Mouse (Mus musculus) hematopoietic stem cell, adult 5-6 weeks (primary cell): ENCODE measurements around the gene Bco2. TPM values are rescaled to one million over a fixed set of nuclear protein-coding genes. Genes with fewer than 3 reads are reported as not detected.

Experiments
- ATAC-seq, 2 experiments: fragments of 125-278 bp in 1 of 2; replicated peaks in 1 of 2; 2 replicates each; pipeline ENCODE4 v1.8.0; 2016 to 2017; ENCODE audit warnings: inconsistent platforms in 2 of 2, mild to moderate bottlenecking in 2 of 2, moderate number of reproducible peaks in 2 of 2, low read depth in 1 of 2, moderate TSS enrichment in 1 of 2; ENCODE audit not compliant: low FRiP score in 2 of 2, poor library complexity in 2 of 2, severe bottlenecking in 2 of 2, insufficient read depth in 1 of 2, low TSS enrichment in 1 of 2
- total RNA-seq: library from RNA; stranded (forward); fragments of 172-1452, 232-1000 nt; gene quantifications from 2 replicates; pipeline ENCODE4 v1.2.3, GENCODE M21; 2017

Bco2 gene
- total RNA-seq, 1 experiment from 2014 or later, result 4.4 TPM

- ATAC-seq, result no peak
These were observed 12.4 kb upstream of the Bco2 start for GRCm38 (mm10) chr9:50567372-50567771.

- ATAC-seq, result no peak
These were observed 11.0 kb upstream of the Bco2 start for GRCm38 (mm10) chr9:50565940-50566339.

GRCm38 (mm10) chr9:50565173-50565572 lies 10.2 kb upstream of the Bco2 start:
- peak; percentile 76 to 81; a peak in 3 of 4 replicates for ATAC-seq

- ATAC-seq, result no peak
These were observed 7.0 kb upstream of the Bco2 start for GRCm38 (mm10) chr9:50561918-50562360.

DNA sequence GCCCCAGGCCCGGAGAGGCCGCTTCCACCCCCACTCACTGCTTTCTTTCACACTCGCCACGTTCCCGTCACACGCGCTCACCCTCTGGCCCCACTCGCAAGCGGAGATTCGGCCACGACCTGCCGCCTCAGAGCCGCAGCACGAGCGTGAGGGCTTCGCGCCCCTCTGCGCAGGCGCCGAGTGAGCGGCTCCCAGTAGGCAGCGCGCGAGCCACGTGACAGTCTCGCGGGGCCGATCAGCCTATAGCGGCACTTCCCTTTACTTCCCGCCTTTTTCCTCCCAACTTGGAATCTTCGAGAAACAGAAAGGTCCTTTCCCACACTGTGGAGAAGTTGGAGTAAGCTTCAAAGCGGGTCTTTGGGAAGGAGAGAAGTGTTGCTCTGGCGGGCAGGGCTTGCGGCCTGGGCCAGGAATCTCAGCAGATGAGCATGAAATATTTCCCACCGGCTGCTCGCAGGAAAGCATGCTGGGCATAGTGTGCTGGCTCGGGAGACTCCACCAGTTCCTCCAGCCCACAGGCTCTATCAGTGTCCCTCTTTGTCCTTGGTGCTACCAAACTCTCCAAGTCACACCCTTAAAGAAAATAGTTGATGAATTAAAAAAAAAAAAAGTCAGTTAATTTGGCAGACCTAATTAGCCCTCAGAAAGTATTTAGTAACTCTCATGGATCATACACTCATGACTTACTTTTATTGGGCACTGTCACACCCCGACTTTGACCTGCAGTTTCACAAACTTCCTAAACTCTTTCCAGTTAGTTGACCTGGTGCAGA lies 6.3 kb upstream of the Bco2 start, which contains the start of gene Tex12:
TSS of gene Tex12 (minus strand) at position 181 of the 773 bp plus-strand sequence.
- no peak for ATAC-seq

GRCm38 (mm10) chr9:50554241-50555093 lies 514 bp downstream of the Bco2 start, which contains the start of gene Il18:
Il18 (plus strand) TSS chr9:50554827.
- ATAC-seq, result peak; percentile 75 to 97

DNA sequence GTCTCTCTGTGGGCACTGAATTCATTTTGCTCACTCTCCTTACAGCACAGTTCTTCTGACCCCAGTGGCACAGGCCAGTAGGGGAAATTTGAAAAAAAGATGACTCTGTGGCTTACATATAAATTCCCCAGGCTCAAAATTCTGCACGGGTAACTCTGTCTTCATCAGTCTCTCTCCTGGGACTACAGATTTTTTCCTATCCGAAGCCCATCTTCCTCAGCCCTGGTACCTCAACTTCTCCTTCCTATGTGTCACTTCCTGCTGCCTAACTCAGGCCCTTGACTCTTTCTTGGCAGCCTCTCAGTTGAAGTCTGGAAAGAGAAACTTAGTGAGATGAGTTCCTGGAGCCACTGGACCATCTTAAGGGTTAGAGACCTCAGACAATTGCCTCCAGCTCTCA lies 1.4 kb downstream of the Bco2 start:
- ATAC-seq, result peak; percentile 43 to 51; a peak in 2 of 4 replicates

DNA sequence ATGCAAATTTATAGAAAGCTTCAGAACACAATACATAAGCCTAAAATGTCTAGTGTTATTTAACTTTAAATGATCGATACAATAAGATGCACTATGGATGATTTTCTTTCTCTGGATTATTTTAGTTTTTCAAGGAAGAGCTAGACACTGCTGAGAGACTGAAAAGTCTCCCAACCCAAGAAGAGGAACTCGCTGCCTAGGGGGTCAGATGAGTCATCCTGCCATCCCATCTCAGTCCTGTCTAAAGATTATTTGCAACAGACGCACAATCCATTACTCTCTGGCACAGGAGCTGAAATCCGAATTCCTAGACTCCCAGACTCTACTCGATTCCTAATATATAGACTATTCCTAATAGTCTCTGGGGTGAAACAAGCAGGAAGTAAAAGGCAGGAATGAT lies 2.8 kb downstream of the Bco2 start:
- no peak for ATAC-seq

GRCm38 (mm10) chr9:50548936-50549335 lies 6.0 kb downstream of the Bco2 start:
- no peak for ATAC-seq

DNA sequence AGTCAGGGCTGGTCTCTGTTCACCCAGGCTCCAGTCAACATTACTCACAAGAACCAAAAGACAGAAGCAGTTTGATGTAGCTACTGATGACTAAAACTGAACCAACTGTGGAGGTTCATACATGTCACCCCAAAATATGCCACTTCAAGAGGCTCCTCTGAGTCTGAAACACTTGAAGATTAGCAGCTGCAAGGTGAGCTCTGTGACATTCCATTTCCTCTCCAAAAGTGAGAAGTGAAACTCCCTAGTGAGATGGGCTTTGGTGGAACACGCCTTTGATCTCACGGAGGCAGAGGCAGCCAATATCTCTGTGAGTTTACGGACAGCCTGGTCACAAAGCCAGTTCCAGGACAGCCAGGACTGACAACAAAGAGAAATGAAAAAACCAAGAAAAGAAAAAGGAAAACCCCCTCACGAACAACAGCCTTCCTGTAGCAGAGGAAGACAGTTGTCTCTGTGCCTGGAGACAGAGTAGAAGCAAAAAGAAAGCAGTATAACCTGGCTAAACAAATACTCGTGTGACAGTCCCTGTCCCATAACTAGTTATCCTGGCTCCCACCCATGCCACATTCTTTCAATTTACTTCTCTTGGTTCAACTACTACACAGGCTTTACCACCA lies 7.0 kb downstream of the Bco2 start:
- ATAC-seq, result peak; percentile 53 to 62; a peak in 3 of 4 replicates

- ATAC-seq, result no peak
These were observed 12.6 kb downstream of the Bco2 start for GRCm38 (mm10) chr9:50542401-50542800.

- peak; percentile 46 to 59; a peak in 2 of 4 replicates for ATAC-seq
These were observed 14.8 kb downstream of the Bco2 start for GRCm38 (mm10) chr9:50540170-50540569.

DNA sequence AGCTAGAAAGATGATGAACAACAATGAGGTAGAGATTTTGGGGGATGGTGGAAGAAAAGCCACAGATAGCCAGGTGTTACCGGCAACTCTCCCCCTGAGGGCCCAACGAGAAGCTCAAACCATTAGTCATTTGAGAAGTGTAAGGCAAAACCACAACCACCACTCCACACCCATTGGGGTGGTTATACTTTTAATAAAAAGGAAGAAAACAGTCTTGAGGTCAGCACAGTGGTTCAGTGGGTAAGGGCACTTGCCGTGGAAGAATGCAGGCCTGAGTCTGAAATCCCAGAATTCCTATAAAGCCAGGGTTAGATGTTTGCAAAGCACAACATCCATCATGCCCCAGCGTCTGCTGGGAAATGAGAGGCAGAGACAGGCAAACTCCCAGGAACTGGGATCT lies 17.7 kb downstream of the Bco2 start:
- ATAC-seq, result peak; percentile 49 to 63; a peak in 3 of 4 replicates

DNA sequence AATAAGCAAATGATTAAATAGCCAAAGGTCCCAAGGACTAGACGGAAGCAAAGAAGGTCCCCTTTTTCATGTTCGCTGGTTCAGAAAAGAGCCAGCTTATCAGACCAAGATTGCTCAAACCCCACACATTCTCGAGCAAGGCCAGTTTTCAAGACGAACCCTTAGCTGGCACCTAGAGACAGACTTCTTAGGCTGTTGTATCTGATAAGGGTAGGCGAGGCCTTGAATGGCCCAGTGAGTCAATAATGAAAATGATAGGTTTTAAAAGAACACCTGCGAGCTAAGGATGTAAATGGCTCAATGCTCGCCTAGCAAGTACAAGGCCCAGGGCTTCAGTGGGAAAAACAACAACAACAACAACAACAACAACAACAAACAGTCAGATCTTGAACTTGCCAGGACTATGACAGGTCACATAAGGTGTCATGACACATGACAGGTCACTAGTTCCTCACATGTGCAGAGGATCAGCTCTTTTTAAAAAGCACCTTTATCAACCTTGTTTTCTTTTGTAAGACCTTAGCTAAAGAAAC lies 18.3 kb downstream of the Bco2 start:
- ATAC-seq, result no peak

DNA sequence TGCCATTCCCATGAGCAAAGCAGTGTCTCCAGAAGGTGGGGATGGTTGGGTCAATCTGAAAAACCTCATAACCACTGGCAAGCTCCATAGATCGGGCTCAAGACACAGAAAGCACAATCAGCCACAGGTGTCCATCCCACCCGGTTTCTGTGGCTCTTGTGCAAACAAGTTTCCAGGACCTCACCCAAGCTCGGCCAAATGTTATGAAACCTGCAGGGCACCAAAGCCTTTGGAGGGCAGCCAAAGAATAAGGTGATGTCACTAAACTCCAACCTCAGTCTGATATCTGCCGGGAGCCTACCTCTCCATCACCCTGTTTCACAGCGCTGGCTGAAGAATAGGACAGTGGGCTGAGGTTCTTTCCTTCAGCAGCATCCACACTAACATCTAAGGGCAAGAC lies 19.1 kb downstream of the Bco2 start:
- no peak for ATAC-seq

DNA sequence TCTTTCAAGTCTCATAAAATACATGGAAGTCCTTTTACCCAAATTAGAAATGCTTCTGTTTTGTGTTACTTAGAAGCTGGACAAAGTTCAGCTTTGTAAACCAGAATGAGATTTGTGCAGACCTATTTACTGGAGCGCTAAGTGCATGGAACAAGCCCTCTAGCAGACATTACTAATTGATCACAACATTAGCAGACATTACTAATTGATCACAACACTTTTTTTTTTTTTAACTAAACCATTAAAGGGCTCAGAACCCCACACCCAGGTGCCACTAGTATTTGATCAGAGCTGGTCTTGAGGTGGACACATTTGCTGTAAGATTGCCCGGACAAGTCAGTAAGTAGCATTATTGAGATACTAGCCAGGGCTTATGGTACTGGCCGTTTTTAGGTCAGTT lies 21.2 kb downstream of the Bco2 start:
- ATAC-seq, result peak in 1 of 2 experiments; percentile 44; a peak in 3 of 4 replicates

DNA sequence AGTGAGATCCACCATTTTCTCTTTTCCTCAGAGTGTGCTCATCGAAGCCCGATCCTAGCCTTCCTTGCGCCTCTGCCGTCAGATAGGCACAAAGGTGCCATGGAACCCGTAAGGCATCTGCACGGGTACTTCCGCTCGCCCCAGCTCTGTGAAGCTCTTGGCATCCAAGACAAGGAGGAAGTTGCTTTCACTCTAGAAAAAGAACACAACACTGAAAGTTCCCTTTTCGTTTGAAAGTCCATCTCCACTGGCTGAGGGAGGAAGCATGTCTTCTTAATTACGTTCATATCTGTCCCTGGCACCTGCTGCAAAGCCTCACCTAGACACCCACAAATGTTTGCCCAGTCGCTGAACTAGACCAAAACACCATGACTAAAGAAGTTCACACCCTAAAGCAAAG lies 21.7 kb downstream of the Bco2 start:
- peak; percentile 68 to 73 for ATAC-seq
